Mouse (Mus musculus) E14TG2a.4 (cell line): ENCODE measurements at regions not wholly inside any gene's neighbourhood (a gene's known extent, or its start where the extent isn't known, plus 50 kb on each side); places are given as distances from the start of the nearest gene placed in this dataset.

Experiments used
- H3K27me3 ChIP-seq: 2 replicates; pipeline ENCODE4 v1.6.1; 2014; ENCODE audit warnings: low read length, control low read depth; ENCODE audit not compliant: insufficient read depth
- H3K36me3 ChIP-seq: 2 replicates; pipeline ENCODE4 v1.6.1; 2014; ENCODE audit warnings: low read length, control low read depth; ENCODE audit not compliant: insufficient read depth
- H3K4me1 ChIP-seq: replicated peaks from 2 replicates; pipeline ENCODE4 v1.6.1; 2014; ENCODE audit warnings: low read depth, low read length, control low read depth
- H3K4me3 ChIP-seq: replicated peaks from 2 replicates; pipeline ENCODE4 v1.5.1; 2014; ENCODE audit warnings: mild to moderate bottlenecking, low read length
- H3K9me3 ChIP-seq: 2 replicates; pipeline ENCODE4 v1.6.1; 2014; ENCODE audit warnings: low read length, control low read depth
- CTCF ChIP-seq: conservative IDR thresholded peaks from 2 replicates; pipeline ENCODE4 v1.5.1; 2014; ENCODE audit warnings: low read length
- NANOG ChIP-seq: IDR thresholded peaks from 2 replicates; pipeline ENCODE4 v1.6.1; 2014; ENCODE audit warnings: borderline replicate concordance, low read length, mixed read lengths
- POU5F1 ChIP-seq: IDR thresholded peaks from 2 replicates; pipeline ENCODE4 v1.6.1; 2014; ENCODE audit warnings: low read length, borderline replicate concordance

DNA sequence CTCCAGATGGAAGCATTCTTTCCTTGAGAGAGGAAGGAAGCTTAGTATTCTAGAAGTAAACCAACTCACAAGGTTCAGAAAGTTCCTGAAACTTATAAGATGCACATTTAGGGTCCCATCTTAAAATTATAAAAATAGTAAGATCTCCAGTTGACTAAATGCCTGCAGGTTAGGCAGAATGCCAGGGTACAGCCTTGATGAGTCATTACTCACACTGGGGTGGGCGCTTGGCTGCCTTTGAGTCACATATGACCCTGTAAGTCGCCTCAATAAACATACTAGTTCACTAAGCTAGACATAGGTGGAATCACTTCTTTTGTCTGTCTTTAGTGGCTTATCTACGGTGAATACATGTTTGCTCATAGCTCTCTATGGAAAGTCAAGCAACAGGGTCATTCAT, 87.9 kb upstream of the Vangl1 start:
- Histone ChIP-seq H3K4me3 (no peak overlapping the region), H3K4me1 (no peaks in the 10 kb centered on the region), H3K36me3 (no peaks in the 10 kb centered on the region), H3K9me3 (peaks cover 31% of the 10 kb centered on the region), H3K27me3 (no peaks in the 10 kb centered on the region)
- TF ChIP-seq CTCF (no peak), POU5F1 (no peak), NANOG (no peak)

DNA sequence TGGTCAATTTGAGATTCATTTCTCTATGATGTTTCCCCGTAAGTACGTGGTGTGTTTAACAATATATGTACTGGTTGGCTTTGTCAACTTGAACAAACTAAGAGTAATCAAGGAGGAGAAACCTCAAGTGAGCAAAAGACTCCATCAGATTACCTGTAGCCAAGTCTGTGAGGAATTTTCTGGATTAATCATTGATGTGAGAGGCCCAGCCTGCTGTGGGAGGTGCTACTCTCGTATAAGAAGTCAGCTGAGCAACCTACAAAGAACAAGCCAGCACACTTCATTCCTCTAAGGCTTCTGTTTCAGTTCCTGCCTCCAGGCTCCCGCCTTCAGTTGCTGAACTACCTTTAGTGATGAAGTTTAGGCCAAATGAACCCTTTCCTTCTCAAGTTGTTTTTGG, 77.5 kb upstream of the Vangl1 start:
- Histone ChIP-seq H3K4me1 (peaks cover 6% of the 10 kb centered on the region), H3K4me3 (no peak overlapping the region), H3K36me3 (no peaks in the 10 kb centered on the region), H3K9me3 (no peaks in the 10 kb centered on the region), H3K27me3 (no peaks in the 10 kb centered on the region)
- no peak for TF ChIP-seq POU5F1
- no peak for TF ChIP-seq CTCF
- no peak for TF ChIP-seq NANOG

DNA sequence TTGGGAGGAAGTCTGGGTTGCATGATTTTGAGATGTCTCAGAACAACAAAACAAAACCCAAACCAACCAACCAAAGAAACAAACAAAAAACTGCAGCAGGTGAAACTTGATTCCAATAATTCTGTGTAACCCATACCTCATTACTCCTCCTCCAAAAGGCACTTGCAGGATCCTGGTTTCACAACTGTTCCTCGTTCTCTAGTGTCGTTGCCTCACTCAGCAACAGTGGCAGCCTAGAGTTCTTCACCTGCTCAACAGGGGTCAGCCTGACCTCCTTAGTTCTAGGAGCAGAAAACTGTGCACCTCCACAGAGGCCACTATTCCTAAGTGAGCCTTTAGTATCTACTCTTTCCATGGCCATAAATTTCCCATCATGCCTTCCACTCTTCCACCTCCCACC, 72.3 kb upstream of the Vangl1 start:
- H3K27me3 ChIP-seq: no peaks in the 10 kb centered on the region
- H3K4me1 ChIP-seq: no peaks in the 10 kb centered on the region
- H3K36me3 ChIP-seq: no peaks in the 10 kb centered on the region
- TF ChIP-seq CTCF: no peak
- TF ChIP-seq NANOG: no peak
- TF ChIP-seq POU5F1: no peak
- no peaks in the 10 kb centered on the region for H3K9me3 ChIP-seq
- no peak overlapping the region for H3K4me3 ChIP-seq

DNA sequence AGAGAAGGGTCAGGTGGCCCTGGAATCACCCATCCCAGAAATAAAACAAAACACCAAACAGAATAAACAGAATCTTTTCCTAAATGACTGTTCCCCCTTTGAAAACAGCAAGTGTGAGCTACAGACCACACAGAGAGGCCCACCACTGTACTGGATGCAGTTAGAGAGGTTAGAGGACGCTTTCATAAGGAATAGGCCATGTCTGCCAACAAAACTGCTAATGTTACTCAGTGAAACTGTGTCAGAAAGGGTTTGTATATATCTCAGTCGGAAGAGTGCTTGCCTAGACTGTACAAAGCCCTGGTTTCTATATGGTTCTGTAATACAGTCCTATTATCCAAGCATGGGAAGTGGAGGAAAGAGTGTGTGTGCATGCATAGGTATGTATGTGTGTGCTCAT, 71.8 kb upstream of the Vangl1 start:
- Histone ChIP-seq H3K9me3 (no peaks in the 10 kb centered on the region), H3K4me3 (no peak overlapping the region), H3K27me3 (no peaks in the 10 kb centered on the region), H3K36me3 (no peaks in the 10 kb centered on the region), H3K4me1 (no peaks in the 10 kb centered on the region)
- TF ChIP-seq CTCF (no peak), NANOG (no peak), POU5F1 (no peak)

DNA sequence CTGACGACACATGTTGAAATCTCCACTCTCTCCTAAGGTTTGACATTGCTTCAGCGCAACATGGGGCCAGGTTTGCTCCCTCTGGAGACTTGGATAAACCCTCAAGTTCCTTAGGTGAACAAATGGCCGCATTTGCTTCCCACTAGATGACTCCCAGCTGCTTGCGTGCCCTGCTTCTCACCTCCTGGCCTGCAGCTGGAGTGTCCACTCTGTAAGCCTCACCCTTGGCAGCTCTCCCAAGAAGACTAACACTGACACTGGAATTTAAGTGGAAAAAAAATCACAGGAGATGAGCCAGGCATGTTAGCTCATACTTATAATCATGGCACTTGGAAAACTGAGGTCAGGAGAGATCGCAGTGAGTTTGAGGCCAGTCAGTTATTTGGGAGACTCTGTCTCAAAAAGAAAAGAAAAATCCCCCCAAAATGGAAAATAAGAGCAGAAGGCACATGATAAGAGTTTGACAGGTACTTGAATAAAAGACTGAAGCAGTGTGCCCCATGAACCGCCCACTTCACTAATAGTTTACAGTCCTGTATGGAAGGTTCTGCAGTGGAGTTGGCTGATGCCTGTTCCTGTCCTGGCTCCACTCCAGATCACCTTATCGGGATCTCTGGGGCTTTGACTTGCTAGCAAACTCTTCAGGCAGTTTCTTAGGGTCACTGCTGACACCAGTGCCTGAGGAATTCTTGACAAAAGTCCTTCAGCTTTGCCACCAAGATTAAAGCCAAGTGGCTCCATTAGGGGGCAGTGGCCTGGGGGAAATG, 70.9 kb upstream of the Vangl1 start:
- TF ChIP-seq NANOG: no peak
- no peak for TF ChIP-seq CTCF
- no peak for TF ChIP-seq POU5F1
- Histone ChIP-seq H3K4me1 (no peaks in the 10 kb centered on the region), H3K27me3 (no peaks in the 10 kb centered on the region), H3K36me3 (no peaks in the 10 kb centered on the region), H3K4me3 (no peak overlapping the region), H3K9me3 (no peaks in the 10 kb centered on the region)

DNA sequence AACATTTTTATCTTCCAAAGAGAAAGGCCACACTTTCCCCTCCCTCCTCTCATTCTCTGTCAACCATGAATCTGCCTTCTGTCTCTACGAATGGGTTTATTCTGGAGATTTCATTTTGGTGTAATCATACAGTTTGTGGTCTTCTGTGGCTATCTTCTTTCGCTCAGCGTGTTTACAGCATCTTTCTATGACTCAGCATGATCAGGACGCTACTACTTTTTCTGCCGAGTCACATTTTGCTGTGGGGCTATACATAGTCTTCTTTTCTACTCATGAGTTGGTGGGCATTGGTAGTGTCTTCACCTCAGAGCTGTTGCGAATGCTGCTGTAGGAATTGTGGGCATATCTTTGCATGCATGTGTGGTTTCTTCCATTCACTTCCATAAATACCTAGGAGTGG, 66.3 kb upstream of the Vangl1 start:
- no peaks in the 10 kb centered on the region for H3K36me3 ChIP-seq
- H3K4me3 ChIP-seq: no peak overlapping the region
- TF ChIP-seq POU5F1 (no peak), CTCF (no peak), NANOG (no peak)
- no peaks in the 10 kb centered on the region for H3K9me3 ChIP-seq
- H3K27me3 ChIP-seq: no peaks in the 10 kb centered on the region
- H3K4me1 ChIP-seq: no peaks in the 10 kb centered on the region

DNA sequence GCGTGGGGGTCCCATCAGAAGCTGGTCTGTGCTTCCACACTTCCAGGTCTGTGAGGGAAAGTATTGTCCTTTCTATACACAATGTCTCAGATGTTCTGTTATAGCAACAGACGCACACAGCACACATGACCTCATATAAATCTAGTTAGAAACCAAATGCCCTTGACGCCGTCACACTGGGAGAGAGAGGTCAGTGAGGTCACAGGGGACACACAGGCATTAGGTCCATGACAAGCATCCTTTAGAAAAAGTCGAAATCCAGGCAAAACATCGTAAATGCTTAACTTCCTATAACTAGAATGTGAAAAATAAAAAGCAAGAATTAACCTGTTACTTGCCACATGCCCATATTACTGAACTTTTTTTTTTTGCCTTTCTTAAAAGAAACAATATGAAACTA, 65.8 kb upstream of the Vangl1 start:
- H3K9me3 ChIP-seq: no peaks in the 10 kb centered on the region
- TF ChIP-seq NANOG (no peak), POU5F1 (no peak), CTCF (no peak)

DNA sequence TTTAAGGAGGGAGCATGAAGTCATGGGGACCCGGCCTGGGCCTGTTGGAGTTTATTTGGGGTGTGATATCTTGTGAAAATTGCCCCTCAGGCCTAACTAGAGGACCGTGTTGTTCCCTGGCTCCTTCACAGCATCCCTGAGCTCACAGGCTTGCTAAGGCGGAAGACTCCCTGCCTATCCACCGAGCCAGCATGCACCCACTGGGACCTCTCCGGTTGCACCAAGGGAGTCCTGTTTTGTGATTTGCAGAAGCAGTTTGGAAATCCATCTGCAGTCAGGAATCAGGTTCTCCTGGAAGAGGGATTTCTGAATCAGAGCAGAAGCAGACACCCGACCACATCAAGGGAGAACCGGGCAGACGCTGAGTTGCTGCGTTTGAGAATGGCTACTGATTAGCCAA, 61.6 kb upstream of the Vangl1 start:
- Histone ChIP-seq H3K9me3 (no peaks in the 10 kb centered on the region), H3K4me1 (peaks cover 17% of the 10 kb centered on the region), H3K4me3 (no peak overlapping the region), H3K27me3 (no peaks in the 10 kb centered on the region), H3K36me3 (no peaks in the 10 kb centered on the region)
- no peak for TF ChIP-seq POU5F1
- no peak for TF ChIP-seq CTCF
- no peak for TF ChIP-seq NANOG

More for the DNA sequence above, 65.8 kb upstream of the Vangl1 start:
- no peaks in the 10 kb centered on the region for H3K27me3 ChIP-seq
- no peaks in the 10 kb centered on the region for H3K36me3 ChIP-seq
- no peak overlapping the region for H3K4me3 ChIP-seq
- H3K4me1 ChIP-seq: no peaks in the 10 kb centered on the region

DNA sequence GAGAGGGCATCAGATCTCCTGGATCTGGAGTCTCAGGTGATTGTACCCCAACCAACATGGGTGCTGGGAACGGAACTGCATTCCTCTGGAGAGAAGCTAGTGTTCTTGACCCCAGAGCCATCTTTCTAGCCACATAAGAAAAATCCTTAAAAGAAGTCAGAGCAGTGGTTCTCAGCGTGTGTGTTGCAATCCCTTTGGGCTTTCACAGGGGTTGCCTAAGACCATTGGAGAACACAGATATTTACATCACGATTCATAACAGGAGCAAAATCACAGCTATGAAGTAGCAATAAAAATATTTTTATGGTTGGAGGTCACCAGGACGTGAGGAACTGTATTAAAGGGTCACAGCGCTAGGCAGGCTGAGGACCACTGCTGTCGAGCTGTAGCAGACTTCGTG, 60.7 kb upstream of the Vangl1 start:
- H3K4me1 ChIP-seq: peaks cover 17% of the 10 kb centered on the region
- TF ChIP-seq CTCF: no peak
- no peak for TF ChIP-seq NANOG
- TF ChIP-seq POU5F1: no peak
- no peak overlapping the region for H3K4me3 ChIP-seq
- no peaks in the 10 kb centered on the region for H3K27me3 ChIP-seq
- H3K36me3 ChIP-seq: no peaks in the 10 kb centered on the region
- H3K9me3 ChIP-seq: no peaks in the 10 kb centered on the region
